In the genomic region with DNA sequence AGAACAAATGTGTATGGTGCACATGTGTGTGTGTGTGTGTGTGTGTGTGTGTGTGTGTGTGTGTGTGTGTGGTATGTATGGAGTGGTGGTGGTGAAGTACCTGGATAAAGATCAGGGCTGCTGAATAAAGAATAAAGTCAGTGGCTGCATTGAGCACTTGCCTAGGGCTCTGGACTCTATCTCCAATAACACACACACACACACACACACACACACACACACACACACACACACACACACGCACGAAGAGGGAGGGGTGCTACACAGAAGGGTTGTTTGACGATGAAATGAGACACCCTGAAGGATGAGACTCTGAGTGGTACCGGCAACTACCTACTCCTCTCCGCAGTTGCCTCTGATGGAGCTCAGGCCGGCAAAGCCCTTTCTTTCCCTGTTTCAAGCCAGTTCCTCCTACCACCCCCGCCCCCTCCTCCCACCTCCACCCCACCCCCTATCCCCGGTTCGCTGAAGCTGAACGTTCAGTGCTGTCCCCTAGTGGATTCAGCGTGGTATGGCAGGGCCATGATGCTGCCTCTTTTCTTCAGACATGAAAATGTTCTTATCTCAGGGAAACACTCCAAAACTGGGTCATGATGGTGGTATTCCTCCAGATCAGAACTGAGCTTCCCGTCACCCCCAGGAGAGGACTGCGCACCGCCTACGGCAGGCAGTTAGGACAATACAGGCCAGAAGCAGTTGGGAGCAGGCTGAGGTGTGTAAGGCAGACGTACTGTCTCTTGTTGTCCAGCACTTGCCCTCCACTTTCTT, we compare ENCODE assay signal across 9 mouse cellular contexts. TPM values are rescaled to one million over a fixed set of nuclear protein-coding genes. Genes with fewer than 3 reads are reported as not detected.
A peak's percentile ranks its signal among the peaks of the same experiment; 100 is the strongest.
DNase-seq lines count a peak whose midpoint lies in the region; ATAC-seq and TF ChIP-seq lines count a peak whose summit lies in the region.
"Had no signal": no experiment of that assay in that cellular context is flagged by ENCODE, and none has a peak within 500 bp of the region (broad histone marks: within the 10 kb centered on the region; RNA-seq: fewer than 3 reads in every experiment).

No protein-coding gene starts in this region.

- no peaks in the 10 kb centered on the region for H3K36me3 ChIP-seq in testis, adult 2 months (ENCODE audit: control insufficient read depth, insufficient read depth, low read length)
- no peaks in the 10 kb centered on the region for H3K36me3 ChIP-seq in heart, embryonic 10.5 days
- H3K36me3 ChIP-seq in kidney, embryonic 16.5 days (ENCODE audit: insufficient read depth, low read length), result no peaks in the 10 kb centered on the region
- no peaks in the 10 kb centered on the region for H3K36me3 ChIP-seq in liver, adult 2 months (ENCODE audit: control insufficient read depth, insufficient read depth, low read length)
- H3K36me3 ChIP-seq in thymus, adult 2 months (ENCODE audit: control insufficient read depth, insufficient read depth, low read length), result no peaks in the 10 kb centered on the region

- 9% methylated on average over 14 of the region's 16 CpGs for WGBS in heart, embryonic 10.5 days
- 10% methylated on average over 15 of the region's 16 CpGs for WGBS in kidney, embryonic 16.5 days
- 13% methylated on average over 16 of the region's 16 CpGs for WGBS in liver, adult 2 months
- 8% methylated on average over 16 of the region's 16 CpGs for WGBS in thymus, adult 2 months

- no peaks in the 10 kb centered on the region for H3K79me2 ChIP-seq in liver, adult 2 months (ENCODE audit: control insufficient read depth, insufficient read depth, low read length)

- no peaks in the 10 kb centered on the region for H3K27me3 ChIP-seq in testis, adult 2 months (ENCODE audit: control insufficient read depth, insufficient read depth, low read length)
- H3K27me3 ChIP-seq in heart, embryonic 10.5 days (ENCODE audit: insufficient read depth, poor library complexity, severe bottlenecking), result peaks cover 62% of the 10 kb centered on the region
- H3K27me3 ChIP-seq in kidney, embryonic 16.5 days (ENCODE audit: insufficient read depth, low read length), result no peaks in the 10 kb centered on the region
- H3K27me3 ChIP-seq in liver, adult 2 months (ENCODE audit: control insufficient read depth, insufficient read depth, low read length), result no peaks in the 10 kb centered on the region
- no peaks in the 10 kb centered on the region for H3K27me3 ChIP-seq in thymus, adult 2 months (ENCODE audit: control insufficient read depth, insufficient read depth, low read length)

- no peak overlapping the region for H3K9ac ChIP-seq in kidney, embryonic 16.5 days (replicated peaks; ENCODE audit: low read length)
- H3K9ac ChIP-seq in liver, adult 2 months (ENCODE audit: low read depth, low read length), result no peak overlapping the region

- ATAC-seq in kidney, embryonic 16.5 days (ENCODE audit: low FRiP score, low TSS enrichment), result peak; percentile 60

- H3K27ac ChIP-seq in testis, adult 2 months (ENCODE audit: control insufficient read depth, insufficient read depth, low read depth, low read length), result no peak overlapping the region
- H3K27ac ChIP-seq in heart, embryonic 10.5 days, result no peak overlapping the region
- no peak overlapping the region for H3K27ac ChIP-seq in kidney, embryonic 16.5 days (ENCODE audit: low read length)
- H3K27ac ChIP-seq in liver, adult 2 months (replicated peaks; ENCODE audit: insufficient read depth, low read depth, low read length), result no peak overlapping the region
- H3K27ac ChIP-seq in thymus, adult 2 months (ENCODE audit: control insufficient read depth, insufficient read depth, low read length), result no peak overlapping the region

- no peaks in the 10 kb centered on the region for H3K9me3 ChIP-seq in heart, embryonic 10.5 days
- H3K9me3 ChIP-seq in kidney, embryonic 16.5 days (ENCODE audit: low read length), result no peaks in the 10 kb centered on the region

- peak overlapping the region; percentile 61 for H3K4me3 ChIP-seq in testis, adult 2 months (ENCODE audit: control insufficient read depth, low read depth, low read length)
- peak overlapping the region; percentile 38 for H3K4me3 ChIP-seq in heart, embryonic 10.5 days
- peak overlapping the region; percentile 26 for H3K4me3 ChIP-seq in kidney, embryonic 16.5 days (ENCODE audit: low read length)
- no peak overlapping the region for H3K4me3 ChIP-seq in liver, adult 2 months (ENCODE audit: insufficient read depth, low read depth, low read length)
- no peak overlapping the region for H3K4me3 ChIP-seq in thymus, adult 2 months (ENCODE audit: control insufficient read depth, insufficient read depth, low read length)

- peak; percentile 81 for TF ChIP-seq CTCF in testis, adult 2 months (IDR thresholded peaks at IDR 0.05; ENCODE audit: control insufficient read depth, insufficient read depth, insufficient replicate concordance, low read depth, low read length)
- peak; percentile 82 for TF ChIP-seq CTCF in liver, adult 2 months (IDR thresholded peaks at IDR 0.05; ENCODE audit: low read depth, low read length)
- peak; percentile 29; the same call in 1 of the 2 replicates for TF ChIP-seq CTCF in thymus, adult 2 months (IDR thresholded peaks at IDR 0.05; ENCODE audit: borderline replicate concordance, control insufficient read depth, extremely low read depth, insufficient read depth, low read length, poor library complexity)

- peak overlapping the region; percentile 46 for H3K4me2 ChIP-seq in kidney, embryonic 16.5 days (replicated peaks; ENCODE audit: low read depth, low read length)

- DNase-seq in testis, postnatal 14 days (ENCODE audit: low spot score), result no peak
- peak; percentile 54 to 72 for DNase-seq in cerebellum, postnatal 25 days
- no peak for DNase-seq in heart, embryonic 10.5 days (ENCODE audit: low spot score)
- DNase-seq in liver, adult 2 months (ENCODE audit: extremely low read depth, low read depth, low spot score), result peak; percentile 35
- peak; percentile 78 for DNase-seq in naive thymus-derived CD4-positive, alpha-beta T cell, adult 2 months (ENCODE audit: low read depth)
- DNase-seq in thymus, adult 2 months, result peak; percentile 45

- TF ChIP-seq POLR2A in testis, adult 2 months (IDR thresholded peaks at IDR 0.05; ENCODE audit: control insufficient read depth, low read depth, low read length), result no peak
- no peak for TF ChIP-seq POLR2A in liver, adult 2 months (IDR thresholded peaks at IDR 0.05; ENCODE audit: extremely low read depth, insufficient read depth, low read length)
- no peak for TF ChIP-seq POLR2A in thymus, adult 2 months (IDR thresholded peaks at IDR 0.05; ENCODE audit: control insufficient read depth, extremely low read depth, insufficient read depth, low read length, poor library complexity)

- peaks cover 24% of the 10 kb centered on the region for H3K4me1 ChIP-seq in testis, adult 2 months (ENCODE audit: control insufficient read depth, insufficient read depth, low read length)
- peaks cover 16% of the 10 kb centered on the region for H3K4me1 ChIP-seq in heart, embryonic 10.5 days
- peaks cover 10% of the 10 kb centered on the region; the same call in 1 of the 2 replicates for H3K4me1 ChIP-seq in kidney, embryonic 16.5 days (ENCODE audit: insufficient read depth, low read length)
- H3K4me1 ChIP-seq in liver, adult 2 months (ENCODE audit: control insufficient read depth, insufficient read depth, low read length), result no peaks in the 10 kb centered on the region
- no peaks in the 10 kb centered on the region for H3K4me1 ChIP-seq in thymus, adult 2 months (replicated peaks; ENCODE audit: control insufficient read depth, insufficient read depth, low read length)

RNA-seq across cellular contexts. Expression of gene Ffar1, which starts 1.5 kb away (rescaled TPM):
- polyA plus RNA-seq in testis, adult 2 months (2012; rRNA removed), result 0.55 and 0.62 TPM in 2 replicates
- polyA plus RNA-seq in heart, embryonic 10.5 days (2016; fragmentation: Nextera tagmentation; extraction: Ambion mirVana), result not detected in 2 replicates
- not detected in 2 replicates for polyA plus RNA-seq in kidney, embryonic 16.5 days (2015; fragmentation: Nextera tagmentation; extraction: Ambion mirVana)
- total RNA-seq in liver, adult 2 months (2014; rRNA removed), result not detected in 2 replicates
- polyA plus RNA-seq in liver, adult 2 months (2012; rRNA removed), result 0.05 and 0.21 TPM in 2 replicates
- polyA plus RNA-seq in thymus, adult 2 months (2012; rRNA removed), result 0.50 and 0.60 TPM in 2 replicates
- polyA plus RNA-seq: frontal cortex, adult 2 months had no signal

RNA-seq across cellular contexts. Expression of gene Ffar3, which starts 3.8 kb away (rescaled TPM):
- not detected in 2 replicates for polyA plus RNA-seq in testis, adult 2 months (2012; rRNA removed)
- polyA plus RNA-seq in heart, embryonic 10.5 days (2016; fragmentation: Nextera tagmentation; extraction: Ambion mirVana), result 0.10 and 0.17 TPM in 2 replicates
- 0.12 and 0.24 TPM in 2 replicates for polyA plus RNA-seq in kidney, embryonic 16.5 days (2015; fragmentation: Nextera tagmentation; extraction: Ambion mirVana)
- not detected in 2 replicates for total RNA-seq in liver, adult 2 months (2014; rRNA removed)
- not detected in 2 replicates for polyA plus RNA-seq in liver, adult 2 months (2012; rRNA removed)
- 0.13 TPM in 1 of 2 replicates, not detected in the other for polyA plus RNA-seq in thymus, adult 2 months (2012; rRNA removed)
- polyA plus RNA-seq: frontal cortex, adult 2 months had no signal

RNA-seq across cellular contexts. Expression of gene Cd22, which starts 20.3 kb away (rescaled TPM):
- polyA plus RNA-seq in testis, adult 2 months (2012; rRNA removed), result 0.08 and 0.41 TPM in 2 replicates
- polyA plus RNA-seq in heart, embryonic 10.5 days (2016; fragmentation: Nextera tagmentation; extraction: Ambion mirVana), result not detected in 2 replicates
- 0.19 and 0.29 TPM in 2 replicates for polyA plus RNA-seq in kidney, embryonic 16.5 days (2015; fragmentation: Nextera tagmentation; extraction: Ambion mirVana)
- 0.74 and 1.8 TPM in 2 replicates for total RNA-seq in liver, adult 2 months (2014; rRNA removed)
- 1.4 and 3.7 TPM in 2 replicates for polyA plus RNA-seq in liver, adult 2 months (2012; rRNA removed)
- polyA plus RNA-seq in thymus, adult 2 months (2012; rRNA removed), result 8.5 and 8.9 TPM in 2 replicates

RNA-seq across cellular contexts. Expression of gene Ffar2, which starts 36.2 kb away (rescaled TPM):
- 0.09 and 0.14 TPM in 2 replicates for polyA plus RNA-seq in testis, adult 2 months (2012; rRNA removed)
- polyA plus RNA-seq in heart, embryonic 10.5 days (2016; fragmentation: Nextera tagmentation; extraction: Ambion mirVana), result 0.20 TPM in 1 of 2 replicates, not detected in the other
- 0.28 and 0.30 TPM in 2 replicates for polyA plus RNA-seq in kidney, embryonic 16.5 days (2015; fragmentation: Nextera tagmentation; extraction: Ambion mirVana)
- total RNA-seq in liver, adult 2 months (2014; rRNA removed), result 0.09 and 0.13 TPM in 2 replicates
- 0.04 TPM in 1 of 2 replicates, not detected in the other for polyA plus RNA-seq in liver, adult 2 months (2012; rRNA removed)
- polyA plus RNA-seq in thymus, adult 2 months (2012; rRNA removed), result 3.2 and 3.5 TPM in 2 replicates

RNA-seq across cellular contexts. Expression of gene Mag, which starts 54.9 kb away (rescaled TPM):
- polyA plus RNA-seq in testis, adult 2 months (2012; rRNA removed), result 18.2 and 21.3 TPM in 2 replicates
- polyA plus RNA-seq in heart, embryonic 10.5 days (2016; fragmentation: Nextera tagmentation; extraction: Ambion mirVana), result 0.30 and 0.38 TPM in 2 replicates
- polyA plus RNA-seq in kidney, embryonic 16.5 days (2015; fragmentation: Nextera tagmentation; extraction: Ambion mirVana), result 0.59 and 0.74 TPM in 2 replicates
- 0.07 and 0.09 TPM in 2 replicates for total RNA-seq in liver, adult 2 months (2014; rRNA removed)
- polyA plus RNA-seq in liver, adult 2 months (2012; rRNA removed), result 0.20 and 0.37 TPM in 2 replicates
- 1.8 and 2.0 TPM in 2 replicates for polyA plus RNA-seq in thymus, adult 2 months (2012; rRNA removed)

Comparison
In these comparisons a context has a peak if more than half of its experiments do, and no peak if none do; other contexts are left out.
1. H3K4me3 ChIP-seq: peak in testis, adult 2 months (single experiment), heart, embryonic 10.5 days (single experiment) and kidney, embryonic 16.5 days (single experiment); none in liver, adult 2 months (single experiment) and thymus, adult 2 months (single experiment).
2. CTCF ChIP-seq: peak in every context shown above with its lines; median percentile 82 in liver, adult 2 months; 81 in testis, adult 2 months; 29 in thymus, adult 2 months.
3. DNase-seq: peak in cerebellum, postnatal 25 days (2 of 2), liver, adult 2 months (single experiment), naive thymus-derived CD4-positive, alpha-beta T cell, adult 2 months (single experiment) and thymus, adult 2 months (single experiment); none in testis, postnatal 14 days (single experiment) and heart, embryonic 10.5 days (single experiment).